Mouse (Mus musculus) brain, embryonic 14.5 days (tissue): ENCODE results near the gene Sh3kbp1.

Source experiments
- CTCF ChIP-seq: fragments of 200-500 bp; IDR thresholded peaks from 2 replicates; pipeline ENCODE4 v1.5.1; 2012; ENCODE audit warnings: inconsistent platforms, mild to moderate bottlenecking, moderate library complexity, borderline replicate concordance; ENCODE audit not compliant: insufficient read depth, insufficient read length; ENCODE audit errors: extremely low read depth
- POLR2A ChIP-seq: fragments of 200-500 bp; IDR thresholded peaks from 2 replicates; pipeline ENCODE4 v1.6.1; 2012; ENCODE audit warnings: mild to moderate bottlenecking, inconsistent platforms, borderline replicate concordance; ENCODE audit not compliant: poor library complexity, insufficient read depth, insufficient read length, severe bottlenecking; ENCODE audit errors: extremely low read depth

DNA sequence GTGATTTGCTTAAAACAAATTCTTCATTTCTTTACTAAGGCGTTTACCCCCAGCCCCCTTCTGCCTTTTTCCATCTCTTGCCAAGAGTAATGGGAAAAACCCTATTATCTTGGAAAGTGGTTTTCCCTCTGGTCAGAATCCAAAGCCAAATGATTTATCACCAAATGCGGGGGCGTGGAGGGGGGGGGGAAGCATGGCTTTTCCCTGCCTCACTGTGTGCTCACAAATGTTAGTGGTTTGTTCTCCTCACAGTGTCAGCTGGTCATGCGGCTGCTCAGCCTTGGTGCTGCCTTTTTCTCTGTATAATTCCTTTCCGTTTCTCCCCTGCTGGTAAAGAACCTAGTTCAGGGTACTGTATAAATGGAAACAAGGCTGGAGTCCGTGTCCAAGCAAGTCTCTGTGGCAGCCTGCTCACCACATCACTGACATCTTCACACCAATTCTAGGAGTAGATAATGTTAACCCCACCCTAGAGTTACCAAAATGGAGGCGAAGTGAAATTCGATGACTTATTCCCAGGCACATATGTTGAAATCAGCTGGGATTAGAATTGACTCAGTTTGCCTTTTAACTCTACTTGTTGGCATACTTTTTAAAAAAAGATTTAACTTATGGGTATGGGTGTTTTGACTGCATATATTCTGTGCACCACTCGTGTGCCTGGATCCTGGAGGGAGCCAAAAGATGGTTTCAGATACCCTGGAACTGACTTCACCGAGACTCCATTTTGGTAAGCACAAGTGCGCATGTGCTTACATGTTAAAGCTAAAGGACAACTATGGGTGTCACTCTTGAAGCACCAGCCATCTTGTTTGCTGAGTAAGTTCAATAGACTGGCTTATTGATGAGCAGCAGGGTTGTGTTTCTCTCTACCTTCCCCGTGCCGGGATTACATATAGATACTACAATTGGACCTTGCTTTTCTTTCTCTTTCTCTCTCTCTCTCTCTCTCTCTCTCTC is 84.3 kb downstream of the Sh3kbp1 start:
- no peak for TF ChIP-seq CTCF
- TF ChIP-seq POLR2A, result no peak
